Mouse (Mus musculus) erythroblast, embryonic 14.5 days (primary cell): ENCODE results near the gene Zfand3. TPM values are rescaled to one million over a fixed set of nuclear protein-coding genes. Genes with fewer than 3 reads are reported as not detected.

Experiments used
- H3K27me3 ChIP-seq: 2 replicates; pipeline ENCODE4 v1.6.1; 2012; ENCODE audit warnings: inconsistent platforms; ENCODE audit not compliant: control insufficient read depth
- H3K36me3 ChIP-seq: 2 replicates; pipeline ENCODE4 v1.6.1; 2012; ENCODE audit warnings: mild to moderate bottlenecking, inconsistent platforms; ENCODE audit not compliant: control insufficient read depth
- H3K4me1 ChIP-seq: 2 replicates; pipeline ENCODE4 v1.6.1; 2012; ENCODE audit warnings: inconsistent platforms; ENCODE audit not compliant: control insufficient read depth
- H3K4me3 ChIP-seq: replicated peaks from 2 replicates; pipeline ENCODE3; 2012; ENCODE audit warnings: moderate library complexity, mild to moderate bottlenecking, inconsistent platforms
- H3K9me3 ChIP-seq: 2 replicates; pipeline ENCODE4 v1.6.1; 2012; ENCODE audit warnings: low read length, inconsistent platforms, mixed read lengths; ENCODE audit not compliant: control insufficient read depth
- GATA1 ChIP-seq: IDR thresholded peaks from 2 replicates; pipeline ENCODE4 v1.6.1; 2012; ENCODE audit warnings: low read length, inconsistent platforms, mixed read lengths
- TAL1 ChIP-seq: IDR thresholded peaks from 3 replicates; pipeline ENCODE4 v1.6.1; 2012; ENCODE audit warnings: low read length, inconsistent platforms, mixed read lengths
- polyA plus RNA-seq: library from polyadenylated mRNA; stranded (reverse); fragments of >175 nt; gene quantifications from 2 replicates; pipeline ENCODE4 v1.2.3, GENCODE M21; 2012

Zfand3 gene
- polyA plus RNA-seq, 1 experiment: 9.6 TPM

- Histone ChIP-seq H3K27me3 (no peaks in the 10 kb centered on the region), H3K4me3 (no peak overlapping the region), H3K36me3 (no peaks in the 10 kb centered on the region), H3K4me1 (no peaks in the 10 kb centered on the region), H3K9me3 (no peaks in the 10 kb centered on the region)
- TF ChIP-seq GATA1 (no peak), TAL1 (no peak)
Observed at GRCm38 (mm10) chr17:30241061-30241460, 236.5 kb downstream of the Zfand3 start.

- TF ChIP-seq GATA1: no peak
- no peak for TF ChIP-seq TAL1
- Histone ChIP-seq H3K4me1 (no peaks in the 10 kb centered on the region), H3K4me3 (no peak overlapping the region), H3K27me3 (no peaks in the 10 kb centered on the region), H3K36me3 (no peaks in the 10 kb centered on the region), H3K9me3 (no peaks in the 10 kb centered on the region)
Observed at GRCm38 (mm10) chr17:30241720-30242322, 237.3 kb downstream of the Zfand3 start.

- H3K4me3 ChIP-seq: no peak overlapping the region
- H3K4me1 ChIP-seq: no peaks in the 10 kb centered on the region
- no peak for TF ChIP-seq TAL1
- no peak for TF ChIP-seq GATA1
- no peaks in the 10 kb centered on the region for H3K9me3 ChIP-seq
- no peaks in the 10 kb centered on the region for H3K27me3 ChIP-seq
- H3K36me3 ChIP-seq: no peaks in the 10 kb centered on the region
Observed at GRCm38 (mm10) chr17:30242647-30243046, 238.1 kb downstream of the Zfand3 start.

- Histone ChIP-seq H3K9me3 (no peaks in the 10 kb centered on the region), H3K27me3 (no peaks in the 10 kb centered on the region), H3K4me1 (no peaks in the 10 kb centered on the region), H3K4me3 (no peak overlapping the region), H3K36me3 (no peaks in the 10 kb centered on the region)
- TF ChIP-seq GATA1 (no peak), TAL1 (no peak)
Observed at GRCm38 (mm10) chr17:30243540-30243939, 239.0 kb downstream of the Zfand3 start.

- no peaks in the 10 kb centered on the region for H3K27me3 ChIP-seq
- TF ChIP-seq TAL1: no peak
- TF ChIP-seq GATA1: no peak
- H3K36me3 ChIP-seq: no peaks in the 10 kb centered on the region
- no peaks in the 10 kb centered on the region for H3K9me3 ChIP-seq
- no peaks in the 10 kb centered on the region for H3K4me1 ChIP-seq
- H3K4me3 ChIP-seq: no peak overlapping the region
Observed at GRCm38 (mm10) chr17:30244651-30245307, 240.2 kb downstream of the Zfand3 start.

GRCm38 (mm10) chr17:30245308-30245706 is 240.8 kb downstream of the Zfand3 start:
- TF ChIP-seq TAL1 (no peak), GATA1 (no peak)
- Histone ChIP-seq H3K4me3 (no peak overlapping the region), H3K27me3 (no peaks in the 10 kb centered on the region), H3K9me3 (no peaks in the 10 kb centered on the region), H3K36me3 (no peaks in the 10 kb centered on the region), H3K4me1 (no peaks in the 10 kb centered on the region)

GRCm38 (mm10) chr17:30253028-30253427 is 248.5 kb downstream of the Zfand3 start:
- Histone ChIP-seq H3K9me3 (no peaks in the 10 kb centered on the region), H3K27me3 (no peaks in the 10 kb centered on the region), H3K4me1 (no peaks in the 10 kb centered on the region), H3K36me3 (no peaks in the 10 kb centered on the region), H3K4me3 (no peak overlapping the region)
- no peak for TF ChIP-seq TAL1
- TF ChIP-seq GATA1: no peak

- Histone ChIP-seq H3K9me3 (no peaks in the 10 kb centered on the region), H3K4me1 (no peaks in the 10 kb centered on the region), H3K4me3 (no peak overlapping the region), H3K36me3 (no peaks in the 10 kb centered on the region), H3K27me3 (no peaks in the 10 kb centered on the region)
- TF ChIP-seq GATA1 (no peak), TAL1 (no peak)
Observed at GRCm38 (mm10) chr17:30253924-30254323, 249.4 kb downstream of the Zfand3 start.

GRCm38 (mm10) chr17:30255928-30256560 is 251.5 kb downstream of the Zfand3 start:
- TF ChIP-seq GATA1: no peak
- TF ChIP-seq TAL1: no peak
- Histone ChIP-seq H3K4me1 (no peaks in the 10 kb centered on the region), H3K4me3 (no peak overlapping the region), H3K27me3 (no peaks in the 10 kb centered on the region), H3K9me3 (no peaks in the 10 kb centered on the region), H3K36me3 (no peaks in the 10 kb centered on the region)
